8 mouse cellular contexts compared by ENCODE assay signal in genomic region chr19:38818766-38819426, GRCm38 (mm10). TPM values are rescaled to one million over a fixed set of nuclear protein-coding genes. Genes with fewer than 3 reads are reported as not detected.
DNase-seq lines count a peak whose midpoint lies in the region; ATAC-seq and TF ChIP-seq lines count a peak whose summit lies in the region.

Gene Noc3l, minus strand, starts transcription at chr19:38819237.

- H3ac ChIP-seq in myocyte (ENCODE audit: control insufficient read depth, insufficient read length): peak within 1 kb of the TSS; percentile 91

- WGBS in heart, embryonic 11.5 days (ENCODE audit: insufficient replicate concordance): under 1% methylated on average over 38 of the region's 38 CpGs
- under 1% methylated on average over 38 of the region's 38 CpGs for WGBS in kidney, embryonic 16.5 days
- WGBS in liver, adult 2 months: under 1% methylated on average over 38 of the region's 38 CpGs

- H3K27ac ChIP-seq in heart, embryonic 11.5 days (ENCODE audit: low read depth, low read length): peak within 1 kb of the TSS; percentile 84
- H3K27ac ChIP-seq in kidney, embryonic 16.5 days (ENCODE audit: low read length): peak within 1 kb of the TSS; percentile 46; the same call in 1 of the 2 replicates
- peak within 1 kb of the TSS; percentile 10; the same call in 1 of the 2 replicates for H3K27ac ChIP-seq in liver, adult 2 months (replicated peaks; ENCODE audit: insufficient read depth, low read depth, low read length)

- DNase-seq in B cell, adult 2 months: peak; percentile 97
- peak; percentile 95 for DNase-seq in brain, adult 2 months (ENCODE audit: low read depth, low spot score)
- DNase-seq in liver, adult 2 months (ENCODE audit: extremely low read depth, low read depth, low spot score): peak; percentile 72
- DNase-seq in splenic B cell, adult 2 months (ENCODE audit: low read depth, low spot score): peak; percentile 93

- H3K4me1 ChIP-seq in heart, embryonic 11.5 days (ENCODE audit: control insufficient read depth, insufficient read depth, low read length): peaks cover 4% of the 10 kb centered on the region
- peaks cover 13% of the 10 kb centered on the region for H3K4me1 ChIP-seq in kidney, embryonic 16.5 days (ENCODE audit: insufficient read depth, low read length)
- H3K4me1 ChIP-seq in liver, adult 2 months (ENCODE audit: control insufficient read depth, insufficient read depth, low read length): peaks cover 4% of the 10 kb centered on the region

- peak within 1 kb of the TSS; percentile 79 for H3K4me3 ChIP-seq in heart, embryonic 11.5 days (ENCODE audit: low read depth, low read length)
- peak within 1 kb of the TSS; percentile 92 for H3K4me3 ChIP-seq in kidney, embryonic 16.5 days (ENCODE audit: low read length)
- H3K4me3 ChIP-seq in liver, adult 2 months (ENCODE audit: insufficient read depth, low read depth, low read length): peak within 1 kb of the TSS; percentile 79
- H3K4me3 ChIP-seq in myocyte: peak within 1 kb of the TSS; percentile 94

- no peaks in the 10 kb centered on the region for H3K27me3 ChIP-seq in heart, embryonic 11.5 days (ENCODE audit: control insufficient read depth, insufficient read depth, low read length)
- no peaks in the 10 kb centered on the region for H3K27me3 ChIP-seq in kidney, embryonic 16.5 days (ENCODE audit: insufficient read depth, low read length)
- no peaks in the 10 kb centered on the region for H3K27me3 ChIP-seq in liver, adult 2 months (ENCODE audit: control insufficient read depth, insufficient read depth, low read length)
- H3K27me3 ChIP-seq in myocyte (ENCODE audit: control insufficient read depth, insufficient read depth, insufficient read length): peaks cover 1% of the 10 kb centered on the region
- H3K27me3 ChIP-seq in splenic B cell, adult 2 months (ENCODE audit: control insufficient read depth, insufficient read depth, low read length, poor library complexity, severe bottlenecking): no peaks in the 10 kb centered on the region

- peak; percentile 92 for ATAC-seq in erythroblast, adult 5-6 weeks (replicated peaks; ENCODE audit: low FRiP score, poor library complexity, severe bottlenecking)
- peak; percentile 82 for ATAC-seq in heart, embryonic 11.5 days (replicated peaks; ENCODE audit: insufficient number of reproducible peaks, low FRiP score, low TSS enrichment)
- peak; percentile 98 for ATAC-seq in kidney, embryonic 16.5 days (ENCODE audit: low FRiP score, low TSS enrichment)

- peak within 1 kb of the TSS; percentile 83 for H3K9ac ChIP-seq in heart, embryonic 11.5 days (ENCODE audit: low read depth, low read length)
- H3K9ac ChIP-seq in kidney, embryonic 16.5 days (replicated peaks; ENCODE audit: low read length): peak within 1 kb of the TSS; percentile 79
- H3K9ac ChIP-seq in liver, adult 2 months (ENCODE audit: low read depth, low read length): peak within 1 kb of the TSS; percentile 68

- H3K79me2 ChIP-seq in liver, adult 2 months (ENCODE audit: control insufficient read depth, insufficient read depth, low read length): peaks cover 3% of the 10 kb centered on the region; the same call in 1 of the 2 replicates
- peaks cover 23% of the 10 kb centered on the region for H3K79me2 ChIP-seq in myocyte (ENCODE audit: control insufficient read depth, insufficient read depth)

- peak; percentile 88 for TF ChIP-seq CTCF in liver, adult 2 months (IDR thresholded peaks at IDR 0.05; ENCODE audit: low read depth, low read length)

- no peaks in the 10 kb centered on the region for H3K9me3 ChIP-seq in heart, embryonic 11.5 days (replicated peaks; ENCODE audit: control insufficient read depth, low read length)
- no peaks in the 10 kb centered on the region for H3K9me3 ChIP-seq in kidney, embryonic 16.5 days (ENCODE audit: low read length)

- H3K36me3 ChIP-seq in heart, embryonic 11.5 days (ENCODE audit: control insufficient read depth, insufficient read depth, low read length): peaks cover 15% of the 10 kb centered on the region
- peaks cover 18% of the 10 kb centered on the region for H3K36me3 ChIP-seq in kidney, embryonic 16.5 days (ENCODE audit: insufficient read depth, low read length)
- peaks cover 10% of the 10 kb centered on the region; the same call in 1 of the 2 replicates for H3K36me3 ChIP-seq in liver, adult 2 months (ENCODE audit: control insufficient read depth, insufficient read depth, low read length)
- peaks cover 19% of the 10 kb centered on the region for H3K36me3 ChIP-seq in myocyte (ENCODE audit: control insufficient read depth, insufficient read depth)
- peaks cover 5% of the 10 kb centered on the region for H3K36me3 ChIP-seq in splenic B cell, adult 2 months (ENCODE audit: control insufficient read depth, insufficient read depth, low read length, poor library complexity, severe bottlenecking)

- TF ChIP-seq POLR2A in liver, adult 2 months (IDR thresholded peaks at IDR 0.05; ENCODE audit: extremely low read depth, insufficient read depth, low read length): 0 out of 2 replicates have a peak, but pooled peaks have one; percentile 3
- TF ChIP-seq POLR2A in myocyte (IDR thresholded peaks at IDR 0.05; ENCODE audit: insufficient read length, low read depth): peak; percentile 80

- peak within 1 kb of the TSS; percentile 76 for H3K4me2 ChIP-seq in heart, embryonic 11.5 days
- H3K4me2 ChIP-seq in kidney, embryonic 16.5 days (replicated peaks; ENCODE audit: low read depth, low read length): peak within 1 kb of the TSS; percentile 72
- peak within 1 kb of the TSS; percentile 89 for H3K4me2 ChIP-seq in myocyte (ENCODE audit: low read depth)

TF ChIP-seq in myocyte, 11 proteins besides CTCF, POLR2A, EP300 and RAD21:
- TF ChIP-seq POLR2AphosphoS2 (IDR thresholded peaks at IDR 0.05; ENCODE audit: insufficient read length, low read depth): peak; percentile 88
- TF ChIP-seq MYOD1 (IDR thresholded peaks at IDR 0.05; ENCODE audit: control insufficient read depth in 1 of 3, insufficient read length in 2 of 3, low read depth in 2 of 3): no peak
- no peak for TF ChIP-seq E2F4 (IDR thresholded peaks at IDR 0.05; ENCODE audit: insufficient read depth)
- TF ChIP-seq SRF (IDR thresholded peaks at IDR 0.05; ENCODE audit: control insufficient read depth, insufficient read length, low read depth): no peak
- peak; percentile 73 for TF ChIP-seq MAX (IDR thresholded peaks at IDR 0.05; ENCODE audit: low read depth)
- TF ChIP-seq USF1 (IDR thresholded peaks at IDR 0.05; ENCODE audit: low read depth): no peak
TF ChIP-seq in myocyte: peak in this region for 2.

RNA-seq across cellular contexts. Expression of gene Noc3l, which starts in this region (rescaled TPM):
- total RNA-seq in erythroblast, adult 5-6 weeks (2015; ENCODE audit: low replicate concordance): 1.3 and 3.1 TPM in 2 replicates
- 3.3 and 4.7 TPM in 2 replicates for total RNA-seq in erythroblast, adult 5-6 weeks (2017; ENCODE audit: low replicate concordance)
- 6.2 and 6.6 TPM in 2 replicates for polyA plus RNA-seq in heart, embryonic 11.5 days (2014; fragmentation: Nextera tagmentation; extraction: Ambion mirVana)
- polyA plus RNA-seq in kidney, embryonic 16.5 days (2015; fragmentation: Nextera tagmentation; extraction: Ambion mirVana): 7.8 and 8.0 TPM in 2 replicates
- total RNA-seq in liver, adult 2 months (2014; rRNA removed): 2.4 and 3.2 TPM in 2 replicates
- 1.4 and 2.0 TPM in 2 replicates for polyA plus RNA-seq in liver, adult 2 months (2012; rRNA removed)
- 4.9 TPM for polyA plus RNA-seq in myocyte (2012; fragmentation: generic; extraction: Trizol)

Comparison
In these comparisons a context has a peak if more than half of its experiments do, and no peak if none do; other contexts are left out.
1. Peak in every context shown above with its lines: DNase-seq, ATAC-seq, H3K4me3 ChIP-seq and H3K27ac ChIP-seq.
2. H3K27ac ChIP-seq: peak in every context shown above with its lines; median percentile 84 in heart, embryonic 11.5 days; 46 in kidney, embryonic 16.5 days; 10 in liver, adult 2 months.